Mouse (Mus musculus) heart, adult 9 months (tissue): ENCODE data around the gene Ankrd7.

ENCODE experiments used
- DNase-seq, 2 experiments: peaks; one replicate each; pipeline ENCODE4 v3.0.0; 2022; ENCODE audit warnings: low spot score in 2 of 2

Gene Ankrd7

DNA sequence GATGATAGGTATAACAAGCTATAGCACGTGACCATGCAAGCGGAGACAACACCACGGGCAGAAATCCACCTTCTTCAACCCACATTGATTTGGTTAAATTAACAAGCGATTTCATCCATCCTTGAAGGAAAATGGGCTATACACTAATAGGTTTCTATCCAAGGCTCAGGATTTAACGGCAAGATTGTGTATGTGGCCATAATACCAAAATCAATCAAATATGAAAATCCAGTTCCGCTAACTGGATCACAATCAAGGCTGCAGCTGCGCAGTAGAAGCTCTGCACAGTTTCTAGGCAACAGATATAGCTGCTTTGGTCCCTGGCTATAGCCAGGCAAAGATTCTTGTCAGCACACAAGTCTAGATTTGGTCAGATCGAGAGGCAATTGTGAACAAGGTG lies at the start of gene Ankrd7:
Gene Ankrd7, plus strand, starts transcription at position 301 of the 400 bp plus-strand sequence.
- DNase-seq, result no peak

DNA sequence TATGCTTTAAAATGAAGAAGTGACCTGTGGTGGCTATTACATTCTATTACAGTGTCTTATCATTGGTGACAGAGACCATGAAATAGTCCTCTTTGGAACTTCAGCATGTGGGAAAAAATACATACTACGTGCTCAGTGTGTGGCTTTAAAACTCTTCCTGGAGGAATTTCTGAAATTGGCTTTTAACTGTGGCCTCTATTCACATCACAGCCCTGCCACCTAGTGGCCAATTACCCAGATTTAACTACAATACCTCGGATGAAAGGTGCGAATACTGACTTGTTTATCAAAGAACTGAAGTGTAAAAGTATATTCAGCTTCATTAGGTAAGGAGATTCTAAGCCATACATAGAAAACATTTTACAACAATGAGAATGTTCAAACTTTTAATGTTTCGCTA lies 46.8 kb upstream of the Ankrd7 start:
- DNase-seq, result peak; percentile 2 to 13

DNA sequence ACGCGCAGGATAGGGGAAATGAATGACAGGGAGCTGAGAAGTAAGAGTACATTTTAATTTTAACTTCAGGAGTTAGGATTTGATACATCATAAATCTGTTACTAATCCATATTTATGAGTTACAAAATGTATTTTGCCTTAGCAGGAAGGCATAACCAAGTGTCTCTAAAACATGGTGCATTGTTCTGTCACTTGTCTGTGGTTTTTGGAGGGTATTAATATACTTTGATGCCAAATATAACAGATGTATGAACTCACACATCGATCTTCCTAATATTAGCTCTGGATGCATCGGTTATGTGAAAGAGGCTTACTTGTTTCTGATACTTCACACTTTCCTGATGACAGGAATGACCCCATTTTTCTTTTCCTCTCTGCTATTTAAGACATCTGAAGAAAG lies 45.9 kb upstream of the Ankrd7 start:
- DNase-seq, result no peak

DNA sequence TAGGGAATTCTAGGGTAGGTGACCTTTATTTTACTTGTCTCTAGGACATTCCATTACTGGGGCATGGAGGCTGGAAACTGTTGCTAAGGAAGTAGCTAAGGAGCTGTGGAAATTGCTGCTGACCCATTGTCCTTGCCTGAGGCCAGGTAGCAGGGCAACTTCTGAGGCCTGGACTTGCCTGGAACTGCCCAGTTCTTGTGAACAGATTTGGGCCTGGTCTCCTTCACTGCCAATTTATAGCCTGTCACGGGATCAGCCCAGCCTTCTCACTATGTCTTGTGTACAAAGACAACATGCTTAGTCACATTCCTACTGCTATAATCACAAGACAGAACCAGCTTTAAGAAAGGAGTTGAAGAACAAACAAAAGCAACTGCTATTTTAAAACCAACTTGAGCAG lies 43.3 kb upstream of the Ankrd7 start:
- DNase-seq, result no peak

DNA sequence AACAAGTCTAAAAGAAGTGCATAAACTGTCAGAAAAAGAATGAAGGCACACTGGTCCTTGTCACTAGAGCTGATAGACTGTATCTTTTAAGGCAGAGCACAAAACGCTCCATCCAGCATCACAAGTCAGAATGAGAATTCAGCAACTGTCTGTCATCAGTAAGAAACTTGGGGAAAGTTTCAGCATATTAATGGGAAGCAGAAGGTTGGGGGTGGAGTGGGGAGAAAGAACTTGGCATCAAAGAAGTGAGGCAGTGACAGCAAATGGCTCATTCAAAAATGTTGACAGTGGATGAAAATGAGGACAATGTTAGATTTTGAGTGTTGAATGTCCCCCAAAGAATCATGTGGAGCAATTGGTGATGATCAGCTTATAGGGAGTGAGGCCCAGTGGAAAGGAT lies 33.2 kb upstream of the Ankrd7 start:
- no peak for DNase-seq

DNA sequence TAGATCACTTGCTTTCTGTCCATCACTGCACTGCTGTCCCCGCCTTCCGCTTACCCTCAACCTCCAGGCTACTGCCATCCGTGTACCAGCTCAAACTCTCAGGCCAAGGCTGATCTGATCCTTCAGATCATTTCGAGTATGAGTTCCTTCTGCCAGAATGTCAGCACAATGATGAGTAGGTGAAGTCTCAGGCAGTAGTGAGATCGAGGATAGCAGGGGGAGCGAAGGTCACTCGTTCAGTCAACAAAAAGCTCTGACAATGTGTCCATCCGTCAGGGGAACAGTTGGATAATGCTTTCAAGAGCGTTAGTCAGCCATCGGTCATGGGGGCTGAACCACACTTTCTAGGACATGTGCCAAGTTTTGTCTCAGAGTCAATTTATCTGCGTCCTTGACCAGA lies 21.6 kb upstream of the Ankrd7 start:
- DNase-seq, result peak; percentile 2 to 4

DNA sequence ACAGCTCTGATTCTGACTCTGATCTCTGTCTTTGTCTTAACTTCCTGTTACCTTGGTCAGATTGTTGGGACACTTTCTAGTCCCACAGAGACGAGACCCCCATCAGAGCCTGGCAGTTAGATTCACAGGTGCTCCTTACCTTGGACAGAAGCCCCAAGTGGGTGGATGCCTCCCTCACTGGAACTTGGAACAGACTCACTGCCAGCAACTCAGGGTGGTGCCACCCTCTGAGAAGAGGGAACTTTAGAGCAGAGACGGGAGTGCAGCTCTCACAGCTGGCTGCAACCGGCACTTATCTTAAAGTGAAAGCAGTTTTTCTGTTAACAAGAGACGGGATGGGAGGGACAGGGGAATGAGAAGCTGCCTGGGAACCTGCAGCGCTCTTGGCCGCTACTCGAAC lies 20.5 kb upstream of the Ankrd7 start:
- DNase-seq, result peak in 1 of 2 experiments; percentile 4

DNA sequence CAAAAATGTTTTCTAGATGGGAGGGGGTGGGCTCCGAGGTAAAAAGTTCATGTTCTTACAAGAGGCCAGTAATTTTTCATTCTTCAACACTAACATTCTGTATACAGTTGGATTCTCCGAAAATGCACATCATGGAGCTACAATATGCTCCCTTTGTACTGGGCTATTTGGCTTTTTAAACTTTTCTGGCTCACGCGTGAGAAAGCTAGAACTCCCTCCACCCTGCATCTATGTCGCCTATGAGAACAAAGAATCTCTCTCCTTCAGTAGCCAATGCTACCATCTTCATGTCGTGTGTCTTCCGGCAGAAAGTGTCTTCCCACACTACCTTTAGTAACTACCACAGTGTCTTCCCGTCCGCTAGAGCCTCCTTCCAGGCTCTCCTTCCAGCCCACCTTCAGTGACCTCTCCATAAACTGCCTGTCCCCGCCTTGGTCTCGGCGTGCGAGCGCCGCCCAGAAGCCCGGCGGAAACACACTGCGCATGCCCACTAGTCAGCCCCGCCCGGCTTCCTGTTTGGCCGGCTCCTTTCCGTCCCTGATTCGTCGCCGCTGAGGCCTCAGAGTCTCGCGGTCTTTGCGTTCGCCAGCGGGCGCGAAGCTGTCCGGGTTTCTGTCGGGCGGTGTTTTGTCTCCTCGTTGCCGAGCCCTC lies 17.9 kb upstream of the Ankrd7 start, which contains the start of gene Lsm8:
Gene Lsm8, plus strand, starts transcription at position 529 of the 651 bp plus-strand sequence.
- peak; percentile 96 to 97 for DNase-seq

DNA sequence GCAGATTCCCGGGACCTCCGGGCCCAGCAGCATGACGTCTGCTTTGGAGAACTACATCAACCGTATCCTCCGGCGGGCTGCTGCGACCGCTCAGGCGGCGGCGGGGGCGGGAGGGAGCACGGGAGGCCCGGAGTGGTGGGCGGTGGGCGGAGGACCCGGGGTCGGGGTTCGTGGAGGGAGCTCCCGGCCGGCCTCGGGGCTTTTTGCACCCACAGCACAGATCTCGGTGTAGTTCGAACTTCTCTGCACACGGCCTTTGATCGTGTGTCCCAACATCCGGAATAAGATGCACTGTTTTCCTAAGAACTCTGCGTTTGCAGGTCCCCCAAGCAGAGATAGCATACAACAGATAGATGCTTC lies 17.4 kb upstream of the Ankrd7 start:
- DNase-seq, result no peak

DNA sequence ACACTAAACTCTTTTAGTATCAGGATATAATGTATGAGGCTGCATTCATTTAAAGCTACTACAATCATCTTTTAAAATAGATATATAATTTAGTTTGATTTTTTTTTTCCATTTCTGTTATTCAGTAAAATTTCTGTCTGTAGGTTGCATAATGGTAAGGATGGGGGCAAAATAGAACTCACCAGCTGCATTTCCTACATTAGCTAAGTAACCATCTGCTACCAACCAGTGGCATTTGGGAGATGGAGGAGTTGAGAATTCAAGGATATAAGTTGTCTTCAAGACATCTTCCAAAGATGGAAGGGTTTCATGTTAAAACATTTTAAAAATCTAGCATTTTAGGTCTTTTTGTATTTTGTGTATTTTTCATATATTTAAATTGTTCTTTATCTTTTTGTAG lies 10.8 kb upstream of the Ankrd7 start:
- no peak for DNase-seq

DNA sequence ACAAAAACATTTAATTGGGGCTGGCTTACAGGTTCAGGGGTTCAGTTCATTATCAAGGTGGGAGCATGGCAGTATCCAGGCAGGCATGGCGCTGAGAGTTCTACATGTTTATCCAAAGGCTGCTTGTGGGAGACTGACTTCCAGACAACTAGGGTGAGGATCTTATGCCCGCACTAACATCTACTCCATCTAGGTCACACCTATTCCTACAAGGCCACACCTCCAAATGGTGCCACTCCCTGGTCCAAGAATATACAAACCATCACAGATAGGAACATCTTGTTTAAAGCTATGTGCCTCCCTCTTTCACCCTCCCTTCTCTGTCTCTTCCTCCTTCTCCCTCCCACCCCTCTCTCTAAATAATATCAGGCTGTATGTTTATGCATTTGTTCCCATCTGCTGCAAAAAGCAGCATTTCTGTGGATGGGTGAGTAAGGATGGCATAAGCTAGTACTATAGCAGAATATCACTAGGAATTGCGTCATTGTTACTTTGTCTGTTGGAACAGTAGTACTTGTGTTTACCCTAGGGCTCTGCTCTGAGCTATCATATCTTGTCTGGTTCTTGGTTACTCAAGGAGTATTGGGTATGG lies 9.5 kb upstream of the Ankrd7 start:
- no peak for DNase-seq

DNA sequence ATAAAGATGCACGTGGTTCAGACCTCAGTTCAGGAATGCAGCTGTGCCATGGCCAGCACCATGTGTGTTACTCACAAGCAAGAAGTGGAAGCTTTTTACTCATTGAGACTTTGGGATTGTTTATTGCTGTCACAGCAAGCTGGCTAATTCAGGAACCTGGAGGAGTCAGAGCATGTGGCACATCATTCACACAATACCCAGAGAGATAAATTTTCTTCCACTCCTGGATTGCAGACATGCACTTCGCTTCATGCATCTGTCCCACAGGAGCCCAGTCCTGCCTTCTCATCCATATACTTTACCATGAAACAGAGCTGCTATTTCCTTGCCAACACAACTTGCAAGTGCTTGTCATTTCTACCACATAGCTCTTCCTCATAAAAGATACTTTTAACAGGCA lies 22.9 kb downstream of the Ankrd7 start:
- DNase-seq, result no peak

DNA sequence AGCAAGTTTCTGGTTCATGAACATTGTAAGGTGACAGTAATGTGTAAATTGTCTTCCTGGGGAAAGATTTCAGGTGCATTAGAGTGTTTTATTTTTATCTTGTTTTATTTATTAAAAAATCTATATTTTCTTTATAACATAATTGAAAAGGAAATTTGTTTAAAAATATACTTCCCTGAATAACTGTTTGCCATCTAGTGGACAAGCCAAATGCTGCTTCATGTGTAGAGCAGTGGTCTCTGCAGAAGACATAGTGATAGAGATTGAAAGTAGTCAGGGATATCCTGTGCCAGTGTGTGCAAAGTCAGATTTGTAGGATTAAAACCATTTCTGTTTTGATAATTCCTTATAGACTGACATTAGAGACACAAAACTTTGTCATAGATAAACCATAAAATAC lies 28.0 kb downstream of the Ankrd7 start:
- DNase-seq, result no peak

DNA sequence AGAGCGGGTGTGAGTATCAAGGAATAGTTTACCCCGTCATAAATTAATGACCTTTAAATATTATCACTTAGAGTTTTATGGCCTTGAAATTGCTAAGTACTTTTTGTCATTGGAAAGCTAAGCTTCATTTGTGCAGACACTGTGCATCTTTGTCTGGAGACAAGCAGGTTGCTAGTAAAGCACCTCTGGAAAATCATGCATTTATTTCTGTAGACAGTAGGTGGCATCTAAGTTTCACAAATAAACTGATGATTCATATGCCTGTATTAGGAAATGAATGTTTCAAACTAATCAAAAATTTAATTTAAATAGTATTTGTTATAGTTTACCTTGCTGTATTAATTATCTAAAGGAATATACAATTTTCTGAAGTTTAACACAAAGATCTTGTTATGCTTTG lies 41.1 kb downstream of the Ankrd7 start:
- no peak for DNase-seq

DNA sequence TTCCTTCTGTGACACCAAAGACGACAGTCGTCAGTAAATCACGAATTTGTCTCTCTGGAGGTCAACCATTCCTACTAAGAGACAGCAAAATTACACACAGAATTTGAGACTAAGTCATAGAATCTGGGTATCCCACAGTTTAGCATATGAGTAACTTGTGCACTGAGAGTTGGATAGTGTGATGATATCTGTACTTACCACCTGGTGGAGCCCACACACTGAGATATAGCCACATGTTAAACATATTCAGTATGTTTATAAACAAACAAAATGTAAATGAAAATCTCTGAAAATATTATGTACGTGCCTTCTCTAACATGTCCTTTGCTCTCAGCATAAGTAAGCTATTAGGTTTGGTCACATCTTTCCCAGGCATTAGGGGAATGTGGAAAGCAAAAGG lies 47.1 kb downstream of the Ankrd7 start:
- no peak for DNase-seq

DNA sequence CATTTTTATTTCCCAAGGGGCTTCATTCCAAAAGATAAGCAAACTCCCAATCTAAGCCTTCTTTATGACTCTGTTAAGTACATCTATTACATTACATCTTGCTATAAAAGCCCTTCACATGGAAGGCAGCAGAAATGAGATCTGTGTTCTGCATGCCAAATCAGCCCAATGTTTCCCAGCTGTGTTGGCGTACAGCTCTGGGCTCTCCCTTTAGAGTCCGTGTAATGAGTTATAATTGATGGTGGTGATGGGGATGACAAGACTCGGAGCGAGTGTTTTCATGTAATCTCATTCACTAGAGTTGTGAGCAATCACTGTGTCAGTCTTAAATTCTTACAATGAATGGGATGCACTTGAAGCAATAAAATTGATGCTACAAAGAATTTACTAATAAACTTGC lies 49.9 kb downstream of the Ankrd7 start:
- no peak for DNase-seq

DNA sequence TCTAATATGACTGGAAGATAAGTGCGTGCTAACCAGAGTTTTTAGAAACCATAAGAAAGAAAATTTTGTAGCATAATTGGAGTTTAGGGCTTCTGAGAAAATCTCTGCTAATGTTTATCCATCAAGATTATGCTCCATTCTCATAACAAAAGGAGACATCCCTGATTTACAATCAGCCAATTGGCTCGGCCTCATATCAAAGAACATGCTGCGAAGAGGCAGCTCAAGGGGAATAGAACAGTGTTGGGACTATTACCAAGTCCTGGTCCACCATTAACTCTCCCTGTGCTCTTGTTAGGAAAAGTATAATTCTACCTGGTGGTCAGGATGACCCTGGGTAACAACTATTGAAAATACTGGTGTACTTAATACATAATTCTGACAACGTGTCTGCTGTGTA lies 50.4 kb downstream of the Ankrd7 start:
- DNase-seq, result no peak
